9 mouse cellular contexts compared by ENCODE assay signal in genomic region chr19:46899306-46899705, GRCm38 (mm10).
DNase-seq lines count a peak whose midpoint lies in the region; ATAC-seq lines count a peak whose summit lies in the region.
"Had no signal": no experiment of that assay in that cellular context is flagged by ENCODE, and none has a peak within 500 bp of the region (broad histone marks: within the 10 kb centered on the region; RNA-seq: fewer than 3 reads in every experiment).

No protein-coding gene starts in this region.

- H3K27ac ChIP-seq in kidney, embryonic 15.5 days, result no peak overlapping the region
- peak overlapping the region; percentile 14 for H3K27ac ChIP-seq in heart, embryonic 12.5 days (ENCODE audit: poor library complexity, severe bottlenecking)
- H3K27ac ChIP-seq: embryonic facial prominence, embryonic 13.5 days; liver, embryonic 14.5 days had no signal

- H3K36me3 ChIP-seq in kidney, embryonic 15.5 days, result peaks cover 43% of the 10 kb centered on the region
- peaks cover 40% of the 10 kb centered on the region for H3K36me3 ChIP-seq in heart, embryonic 12.5 days

- 0 out of 2 replicates have a peak, but pooled peaks cover 3% of the 10 kb centered on the region for H3K9me3 ChIP-seq in kidney, embryonic 15.5 days (replicated peaks)
- peaks cover 9% of the 10 kb centered on the region for H3K9me3 ChIP-seq in heart, embryonic 12.5 days (replicated peaks)

- DNase-seq in kidney, postnatal 10 days, result peak; percentile 32
- DNase-seq in adrenal gland, postnatal 14 days, result peak; percentile 73
- peak; percentile 48 for DNase-seq in lung, postnatal 25 days (ENCODE audit: low spot score)
- no peak for DNase-seq in left cerebral cortex, postnatal 36 days (ENCODE audit: low spot score in 2 of 2)
- no peak for DNase-seq in embryo, embryonic 11 days

- no peaks in the 10 kb centered on the region for H3K4me1 ChIP-seq in kidney, embryonic 15.5 days
- H3K4me1 ChIP-seq in heart, embryonic 12.5 days (replicated peaks), result peaks cover 20% of the 10 kb centered on the region
- H3K4me1 ChIP-seq: embryonic facial prominence, embryonic 13.5 days had no signal

- intact Hi-C loops in left cerebral cortex, postnatal 36 days (cut with DNase I), result no loop called here

- H3K4me2 ChIP-seq in kidney, embryonic 15.5 days, result no peak overlapping the region
- no peak overlapping the region for H3K4me2 ChIP-seq in heart, embryonic 12.5 days
- H3K4me2 ChIP-seq: embryonic facial prominence, embryonic 13.5 days had no signal

- no peak overlapping the region for H3K9ac ChIP-seq in kidney, embryonic 15.5 days
- no peak overlapping the region for H3K9ac ChIP-seq in heart, embryonic 12.5 days
- H3K9ac ChIP-seq: embryonic facial prominence, embryonic 13.5 days; liver, embryonic 14.5 days had no signal

- WGBS in kidney, embryonic 15.5 days, result 61% methylated on average over 5 of the region's 5 CpGs
- WGBS in heart, embryonic 12.5 days, result 37% methylated on average over 5 of the region's 5 CpGs

- no peak for ATAC-seq in kidney, embryonic 15.5 days (replicated peaks; ENCODE audit: low FRiP score)
- ATAC-seq in heart, embryonic 12.5 days (ENCODE audit: insufficient number of reproducible peaks, low FRiP score), result no peak

- H3K27me3 ChIP-seq in kidney, embryonic 15.5 days, result no peaks in the 10 kb centered on the region
- no peaks in the 10 kb centered on the region for H3K27me3 ChIP-seq in heart, embryonic 12.5 days (replicated peaks)
- H3K27me3 ChIP-seq: embryonic facial prominence, embryonic 13.5 days had no signal

- no peak overlapping the region for H3K4me3 ChIP-seq in kidney, embryonic 15.5 days (replicated peaks)
- H3K4me3 ChIP-seq in heart, embryonic 12.5 days, result no peak overlapping the region
- H3K4me3 ChIP-seq: embryonic facial prominence, embryonic 13.5 days had no signal

Comparison
In these comparisons a context has a peak if more than half of its experiments do, and no peak if none do; other contexts are left out.
1. DNase-seq: peak in kidney, postnatal 10 days (single experiment), adrenal gland, postnatal 14 days (single experiment) and lung, postnatal 25 days (single experiment); none in left cerebral cortex, postnatal 36 days (0 of 2) and embryo, embryonic 11 days (single experiment).